Mouse (Mus musculus): ENCODE measurements around the gene Snx29.

DNA sequence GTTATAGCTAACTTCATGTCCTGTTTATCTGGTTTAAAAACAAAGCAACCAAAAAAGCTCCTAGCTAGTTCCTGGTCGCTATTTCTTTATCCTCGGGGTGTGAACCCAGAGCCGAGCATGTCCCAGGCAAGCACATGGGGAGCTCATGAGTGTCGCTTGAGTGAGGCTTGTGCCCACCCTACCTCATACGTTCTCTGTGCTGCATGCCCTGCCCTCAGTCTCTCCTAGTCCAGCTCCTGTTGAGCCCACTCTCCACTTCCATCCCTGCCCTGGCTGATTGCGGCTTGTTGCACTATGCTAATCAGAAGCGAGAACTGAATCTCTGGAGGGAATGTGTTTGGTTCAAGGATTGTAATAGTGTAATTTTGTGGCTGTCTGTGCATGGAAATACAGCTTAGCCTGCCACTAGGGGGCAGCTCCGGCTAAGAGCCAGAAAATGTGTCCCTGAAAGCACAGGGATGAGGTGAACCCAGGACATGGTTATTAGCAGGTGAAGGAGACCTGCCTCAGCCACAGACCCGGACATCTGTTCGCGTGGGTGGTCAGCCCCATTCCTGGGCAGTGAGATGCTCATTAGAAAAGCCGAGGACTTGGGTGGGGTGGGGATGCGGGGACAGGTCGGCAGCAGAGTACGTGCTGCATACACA is 145.9 kb downstream of the Snx29 start:
- TF ChIP-seq SIN3A (IDR thresholded peaks at IDR 0.05; ENCODE audit: low read length) (peak; percentile 41; the same call in 1 of the 2 replicates), NELFE (IDR thresholded peaks at IDR 0.05; ENCODE audit: low read depth, low read length) (peak; percentile 54; the same call in 1 of the 2 replicates), POLR2A (IDR thresholded peaks at IDR 0.05; ENCODE audit: low read depth, low read length) (no peak), CTCF (conservative IDR thresholded peaks at IDR 0.05 in 1 of 2, IDR thresholded peaks at IDR 0.05 in 1 of 2; ENCODE audit: low read depth in 2 of 2, low read length in 2 of 2) (peak; percentile 72 to 99), CHD1 (IDR thresholded peaks at IDR 0.05; ENCODE audit: low read depth, low read length) (no peak), EP300 (IDR thresholded peaks at IDR 0.05; ENCODE audit: low read length) (no peak), JUND (conservative IDR thresholded peaks at IDR 0.05; ENCODE audit: low read depth, low read length) (no peak), ETS1 (conservative IDR thresholded peaks at IDR 0.05; ENCODE audit: low read depth, low read length) (no peak)

All from CH12.LX (cell line).